Mouse (Mus musculus) adrenal gland, adult 18-20 months (tissue): ENCODE measurements around the gene Smim6. TPM values are rescaled to one million over a fixed set of nuclear protein-coding genes. Genes with fewer than 3 reads are reported as not detected.
A peak's percentile ranks its signal among the peaks of the same experiment; 100 is the strongest.

Source experiments
- DNase-seq, 2 experiments: peaks; one replicate each; pipeline ENCODE4 v3.0.0; 2021 to 2022; ENCODE audit warnings: low spot score in 2 of 2
- total RNA-seq, 2 experiments: library from RNA; stranded (reverse); gene quantifications; 1 replicate in 1 of 2; 2 replicates in 1 of 2; pipeline ENCODE4 v1.2.3; 2021

Smim6 gene
- total RNA-seq, 2 experiments from 2014 or later: not detected

GRCm38 (mm10) chr11:115933747-115934110 lies 21.9 kb downstream of the Smim6 start:
- no peak for DNase-seq

- DNase-seq: peak; percentile 49 to 59
Measured at GRCm38 (mm10) chr11:115939690-115940329, 28.0 kb downstream of the Smim6 start.

- DNase-seq: no peak
Measured at GRCm38 (mm10) chr11:115941980-115942379, 30.2 kb downstream of the Smim6 start.

- DNase-seq: no peak
Measured at GRCm38 (mm10) chr11:115945247-115945646, 33.4 kb downstream of the Smim6 start.

GRCm38 (mm10) chr11:115946221-115946828 lies 34.5 kb downstream of the Smim6 start:
- DNase-seq: no peak

GRCm38 (mm10) chr11:115948316-115948715 lies 36.5 kb downstream of the Smim6 start:
- no peak for DNase-seq

GRCm38 (mm10) chr11:115950719-115951118 lies 38.9 kb downstream of the Smim6 start:
- no peak for DNase-seq

- DNase-seq: no peak
Measured at GRCm38 (mm10) chr11:115954712-115955111, 42.9 kb downstream of the Smim6 start.

- no peak for DNase-seq
Measured at GRCm38 (mm10) chr11:115955195-115955858, 43.5 kb downstream of the Smim6 start.

GRCm38 (mm10) chr11:115956453-115956852 lies 44.6 kb downstream of the Smim6 start:
- no peak for DNase-seq

- no peak for DNase-seq
Measured at GRCm38 (mm10) chr11:115957971-115958370, 46.2 kb downstream of the Smim6 start.

- no peak for DNase-seq
Measured at GRCm38 (mm10) chr11:115959018-115959417, 47.2 kb downstream of the Smim6 start.

- no peak for DNase-seq
Measured at GRCm38 (mm10) chr11:115962651-115963412, 51.0 kb downstream of the Smim6 start.

Other genes with a start within 250 kb of the Smim6 start
- gene Grb2, start 203.4 kb upstream of the Smim6 start, total RNA-seq: 100 to 1,000 TPM in 1 of 2 experiments, 10 to 100 TPM in 1; 97.2 to 132 TPM
- gene Tmem94, start 146.6 kb upstream of the Smim6 start, total RNA-seq: 10 to 100 TPM; 57.3 to 70.3 TPM
- 10 to 100 TPM; 55.1 to 59.8 TPM for gene Caskin2, start 98.4 kb upstream of the Smim6 start, total RNA-seq
- gene Tsen54, start 97.3 kb upstream of the Smim6 start, total RNA-seq: 10 to 100 TPM; 15.5 to 20.3 TPM
- gene Llgl2, start 88.0 kb upstream of the Smim6 start, total RNA-seq: 1 to 10 TPM; 5.8 to 8.0 TPM
- gene Myo15b, start 53.6 kb upstream of the Smim6 start, total RNA-seq: not detected
- gene Smim5, start 12.1 kb upstream of the Smim6 start, total RNA-seq: under 1 TPM in 1 of 2 experiments, not detected in 1; 0.74 TPM
- gene Sap30bp, start 21.3 kb downstream of the Smim6 start, total RNA-seq: 10 to 100 TPM; 37.3 to 47.6 TPM
- gene Recql5, start 21.5 kb downstream of the Smim6 start, total RNA-seq: 10 to 100 TPM; 17.1 to 27.1 TPM
- gene Itgb4, start 62.7 kb downstream of the Smim6 start, total RNA-seq: 1 to 10 TPM; 3.1 to 3.7 TPM
- gene Galk1, start 100.7 kb downstream of the Smim6 start, total RNA-seq: 10 to 100 TPM; 26.8 to 33.1 TPM
- 100 to 1,000 TPM; 248 to 269 TPM for gene H3f3b, start 115.9 kb downstream of the Smim6 start, total RNA-seq
- 10 to 100 TPM; 16.2 to 19.2 TPM for gene Unk, start 118.3 kb downstream of the Smim6 start, total RNA-seq
- gene Unc13d, start 165.9 kb downstream of the Smim6 start, total RNA-seq: 1 to 10 TPM; 1.0 to 1.3 TPM
- 100 to 1,000 TPM; 163 to 187 TPM for gene Wbp2, start 175.0 kb downstream of the Smim6 start, total RNA-seq
- 10 to 100 TPM; 14.6 to 23.5 TPM for gene Trim47, start 215.2 kb downstream of the Smim6 start, total RNA-seq
- 10 to 100 TPM; 12.9 to 13.1 TPM for gene Trim65, start 219.1 kb downstream of the Smim6 start, total RNA-seq
- 100 to 1,000 TPM; 106 to 115 TPM for gene Mrpl38, start 226.9 kb downstream of the Smim6 start, total RNA-seq